Mouse (Mus musculus): ENCODE measurements around the gene Irx5.

Irx5 gene

GRCm38 (mm10) chr8:92360083-92360861 is 2.8 kb downstream of the Irx5 start:
- no peak for DNase-seq (ENCODE audit: low spot score in 2 of 2)

- no peak for DNase-seq (ENCODE audit: low spot score in 2 of 2)
Measured at GRCm38 (mm10) chr8:92361546-92362351, 4.3 kb downstream of the Irx5 start.

- DNase-seq (ENCODE audit: low spot score in 2 of 2) = no peak
Measured at GRCm38 (mm10) chr8:92362396-92363115, 5.1 kb downstream of the Irx5 start.

- DNase-seq (ENCODE audit: low spot score in 2 of 2) = no peak
Measured at GRCm38 (mm10) chr8:92363217-92364147, 6.1 kb downstream of the Irx5 start.

- DNase-seq (ENCODE audit: low spot score in 2 of 2) = peak; percentile 50 to 84
Measured at GRCm38 (mm10) chr8:92364148-92364775, 6.8 kb downstream of the Irx5 start.

GRCm38 (mm10) chr8:92364776-92365240 is 7.4 kb downstream of the Irx5 start:
- DNase-seq (ENCODE audit: low spot score in 2 of 2) = no peak

- no peak for DNase-seq (ENCODE audit: low spot score in 2 of 2)
Measured at GRCm38 (mm10) chr8:92365241-92365943, 8.0 kb downstream of the Irx5 start.

GRCm38 (mm10) chr8:92365944-92366735 is 8.7 kb downstream of the Irx5 start:
- no peak for DNase-seq (ENCODE audit: low spot score in 2 of 2)

- no peak for DNase-seq (ENCODE audit: low spot score in 2 of 2)
Measured at GRCm38 (mm10) chr8:92366736-92367267, 9.4 kb downstream of the Irx5 start.

GRCm38 (mm10) chr8:92379524-92379923 is 22.1 kb downstream of the Irx5 start:
- no peak for DNase-seq (ENCODE audit: low spot score in 2 of 2)

GRCm38 (mm10) chr8:92380571-92380970 is 23.1 kb downstream of the Irx5 start:
- DNase-seq (ENCODE audit: low spot score in 2 of 2) = no peak

- no peak for DNase-seq (ENCODE audit: low spot score in 2 of 2)
Measured at GRCm38 (mm10) chr8:92387893-92388292, 30.5 kb downstream of the Irx5 start.

- no peak for DNase-seq (ENCODE audit: low spot score in 2 of 2)
Measured at GRCm38 (mm10) chr8:92404218-92404617, 46.8 kb downstream of the Irx5 start.

GRCm38 (mm10) chr8:92408092-92408491 is 50.7 kb downstream of the Irx5 start:
- DNase-seq (ENCODE audit: low spot score in 2 of 2) = no peak

- DNase-seq (ENCODE audit: low spot score in 2 of 2) = no peak
Measured at GRCm38 (mm10) chr8:92413583-92413982, 56.2 kb downstream of the Irx5 start.

GRCm38 (mm10) chr8:92420666-92421065 is 63.2 kb downstream of the Irx5 start:
- no peak for DNase-seq (ENCODE audit: low spot score in 2 of 2)
